Mouse (Mus musculus) thymus, postnatal 0 days (tissue): ENCODE results near the gene Erc2. TPM values are rescaled to one million over a fixed set of nuclear protein-coding genes. Genes with fewer than 3 reads are reported as not detected.

Experiments
- DNase-seq: peaks from one replicate; pipeline ENCODE4 v3.0.0-alpha.2; 2015; ENCODE audit warnings: low spot score
- polyA plus RNA-seq: library from polyadenylated mRNA; unstranded; fragments of >200 nt; fragmentation: Nextera tagmentation; extraction: Ambion mirVana; gene quantifications from 2 replicates; pipeline ENCODE4 v1.2.1, GENCODE M21; 2015

The Erc2 gene
- polyA plus RNA-seq, 1 experiment from 2014 or later = 0.09 TPM

- DNase-seq = no peak
Observed at GRCm38 (mm10) chr14:28504101-28505050, 882.1 kb downstream of the Erc2 start, which contains the start of gene Wnt5a. Gene Wnt5a (plus strand): TSS chr14:28504750.

GRCm38 (mm10) chr14:28505051-28505585 is 882.9 kb downstream of the Erc2 start:
- DNase-seq = no peak

GRCm38 (mm10) chr14:28505586-28506375 is 883.6 kb downstream of the Erc2 start:
- no peak for DNase-seq

DNA sequence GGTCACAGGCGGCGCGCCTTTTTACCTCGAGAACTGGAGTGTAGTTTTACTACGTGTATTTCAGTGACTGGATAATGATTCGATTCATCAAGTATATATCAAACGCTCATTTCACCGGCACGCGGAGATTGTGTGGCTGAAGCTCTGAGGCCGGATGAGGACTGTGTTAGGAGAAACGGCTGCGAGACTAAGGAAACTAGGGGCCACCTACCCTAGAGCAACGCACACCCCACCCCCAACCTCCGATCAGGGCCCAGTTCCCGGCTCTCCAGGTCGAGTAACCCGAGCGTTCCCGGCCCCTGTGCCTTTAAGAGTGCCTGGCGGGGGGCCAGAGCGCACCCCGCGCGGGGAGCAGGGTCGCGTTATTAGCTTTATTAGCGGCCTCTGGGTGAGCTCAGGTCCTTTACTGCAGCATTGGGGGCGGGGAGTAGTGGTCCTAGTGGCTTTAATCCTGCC is 884.2 kb downstream of the Erc2 start:
- DNase-seq = no peak

GRCm38 (mm10) chr14:28507011-28507410 is 884.8 kb downstream of the Erc2 start:
- DNase-seq = no peak

DNA sequence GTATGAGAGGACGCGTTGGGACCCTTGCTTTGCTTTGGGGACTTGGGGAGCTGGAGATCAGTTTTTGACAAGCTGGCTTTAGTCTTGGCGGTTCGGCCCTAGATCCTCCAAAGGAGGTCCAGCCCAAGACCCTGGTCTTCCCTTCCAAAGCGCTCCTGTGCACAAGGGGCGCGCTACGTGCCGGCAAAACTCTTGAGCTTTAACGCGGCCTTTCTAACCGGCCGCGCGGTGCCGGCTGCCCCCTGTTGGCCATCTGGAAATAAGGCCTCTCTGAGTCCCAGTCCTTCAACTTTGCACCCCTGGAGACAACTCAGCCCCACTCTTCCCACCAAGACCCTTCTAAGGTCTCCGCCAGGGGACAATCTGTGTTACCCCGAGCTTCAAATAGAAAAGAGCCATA is 885.2 kb downstream of the Erc2 start:
- no peak for DNase-seq

GRCm38 (mm10) chr14:28508288-28509258 is 886.3 kb downstream of the Erc2 start:
- DNase-seq = no peak

DNA sequence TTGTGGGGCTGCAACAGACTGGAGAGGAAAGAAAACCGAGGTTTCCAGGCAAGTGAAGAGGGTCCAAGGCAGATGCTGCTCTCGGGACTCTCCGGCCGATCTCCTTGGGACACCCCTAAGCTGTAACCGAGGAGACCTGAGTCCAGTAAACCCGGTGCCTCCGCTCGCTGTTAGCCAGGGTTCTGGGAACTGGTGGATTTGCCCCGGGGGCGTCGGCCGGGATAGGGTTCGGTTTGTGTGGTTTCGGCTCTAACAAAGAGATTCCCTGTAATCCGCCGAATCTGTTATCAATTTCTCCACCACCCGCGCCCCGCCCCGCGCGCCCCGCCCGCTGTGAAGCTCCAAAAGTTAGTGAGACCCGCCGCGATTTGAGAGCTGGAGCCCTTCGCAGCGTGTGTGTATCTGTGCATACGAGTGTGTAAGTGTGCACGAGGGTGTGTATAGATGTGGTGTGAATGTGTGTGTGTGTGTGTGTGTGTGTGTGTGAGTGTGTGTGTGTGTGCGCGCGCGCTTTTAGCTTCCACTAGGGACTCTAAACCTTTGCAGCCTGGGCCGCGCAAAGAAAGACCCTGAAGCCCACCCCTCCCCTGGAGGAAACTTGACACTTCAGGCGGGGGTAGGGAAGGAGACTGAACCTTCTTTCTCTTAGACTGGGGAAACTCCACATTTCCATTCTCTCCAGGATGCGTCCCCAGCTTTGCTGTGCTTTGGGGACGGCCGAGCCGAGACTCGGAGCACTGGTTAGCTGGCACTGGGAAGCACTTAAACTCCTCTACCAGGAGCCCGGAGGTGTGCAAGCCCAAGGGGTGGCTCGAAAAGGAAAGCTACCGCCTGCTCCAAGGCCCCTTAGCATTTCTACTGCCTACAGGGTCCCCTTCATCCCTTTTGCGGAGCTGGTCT is 887.5 kb downstream of the Erc2 start:
- no peak for DNase-seq

DNA sequence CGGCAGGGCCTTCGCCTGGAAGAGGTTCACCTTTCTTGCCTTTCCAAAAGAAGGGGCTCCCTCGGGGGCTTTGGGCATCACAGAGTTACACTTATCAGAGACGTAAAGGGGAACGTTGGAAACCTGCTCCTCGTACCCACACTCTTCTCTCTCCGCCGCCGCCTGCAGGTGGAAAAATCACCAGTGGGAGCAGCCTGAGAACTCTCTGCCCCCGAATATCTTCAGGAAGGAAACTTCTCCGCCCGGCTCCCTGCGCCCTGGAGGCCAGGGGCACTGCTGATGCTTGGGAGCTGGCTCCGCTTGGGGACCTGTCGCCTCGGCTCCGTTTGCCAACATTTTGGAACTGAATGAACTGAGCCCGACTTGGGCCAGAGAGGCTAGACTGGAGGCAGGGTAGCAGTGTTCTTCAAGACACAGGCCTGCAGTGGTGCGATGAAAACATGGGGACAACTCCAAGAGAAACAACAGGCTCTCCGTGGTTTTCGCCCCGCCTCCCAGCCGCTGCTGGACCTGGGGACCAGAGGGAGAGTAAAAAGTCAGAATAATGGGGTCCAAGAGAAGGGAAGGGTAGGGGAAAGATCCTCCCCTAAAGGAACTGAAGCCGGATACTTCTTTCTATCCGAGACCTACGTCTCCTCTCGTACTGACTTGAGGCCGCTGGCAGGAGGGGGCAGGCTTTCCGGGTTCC is 888.3 kb downstream of the Erc2 start:
- DNase-seq = no peak

DNA sequence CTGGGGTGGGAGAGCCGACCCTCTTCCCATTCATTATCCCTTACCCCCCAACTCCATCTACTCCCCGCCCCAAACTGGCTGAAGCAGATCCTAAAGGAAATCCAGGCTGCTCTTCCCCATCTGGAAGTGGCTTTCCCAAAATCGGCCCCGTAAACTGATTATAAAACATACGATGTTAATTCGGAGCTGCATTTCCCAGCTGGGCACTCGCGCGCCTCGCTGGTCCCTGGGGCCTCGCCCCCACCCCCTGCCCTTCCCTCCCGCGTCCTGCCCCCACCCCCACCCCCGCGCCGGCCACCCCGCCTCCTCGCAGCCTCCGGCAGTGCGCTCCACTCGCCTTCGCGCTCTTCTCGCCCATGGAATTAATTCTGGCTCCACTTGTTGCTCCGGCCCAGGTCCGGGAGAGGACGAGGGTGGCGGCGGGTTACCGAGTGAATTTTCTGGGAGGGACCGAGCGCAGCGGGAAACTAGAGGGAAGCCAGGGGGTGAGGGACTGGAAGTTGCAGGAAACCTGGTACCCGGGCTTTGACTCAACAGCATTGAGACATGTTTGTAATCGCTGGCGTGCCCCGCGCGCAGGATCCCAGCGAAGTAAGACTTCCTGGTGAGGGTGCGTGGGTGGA is 888.9 kb downstream of the Erc2 start:
- no peak for DNase-seq

DNA sequence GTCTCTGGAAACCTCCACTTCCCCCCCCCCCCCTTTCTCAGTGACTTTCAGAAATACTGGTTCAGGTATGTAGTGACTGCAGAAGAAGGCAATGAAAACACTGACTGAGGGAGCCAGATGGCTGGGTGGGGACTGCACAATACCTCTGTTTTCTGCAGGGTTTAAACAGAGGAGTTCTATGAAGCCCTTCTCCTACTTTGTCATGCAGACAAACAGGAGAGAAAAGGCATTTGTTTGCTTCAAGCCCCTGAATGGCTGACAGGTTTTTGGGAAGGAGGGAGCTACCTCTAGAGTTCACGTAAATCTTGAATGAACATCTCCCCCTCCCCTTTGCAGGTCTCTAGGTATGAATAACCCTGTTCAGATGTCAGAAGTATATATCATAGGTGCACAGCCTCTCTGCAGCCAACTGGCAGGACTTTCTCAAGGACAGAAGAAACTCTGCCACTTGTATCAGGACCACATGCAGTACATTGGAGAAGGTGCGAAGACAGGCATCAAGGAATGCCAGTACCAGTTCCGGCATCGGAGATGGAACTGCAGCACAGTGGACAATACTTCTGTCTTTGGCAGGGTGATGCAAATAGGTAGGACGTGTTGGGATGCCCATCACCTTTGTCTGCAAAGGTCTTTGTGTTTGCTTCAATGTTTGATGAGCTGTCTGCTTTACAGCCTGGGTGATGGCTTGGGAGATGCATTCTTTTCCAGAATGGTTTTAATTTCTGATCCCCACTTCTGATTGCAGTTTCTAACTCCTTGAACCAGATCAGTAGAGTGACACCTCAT is 890.8 kb downstream of the Erc2 start:
- no peak for DNase-seq

DNA sequence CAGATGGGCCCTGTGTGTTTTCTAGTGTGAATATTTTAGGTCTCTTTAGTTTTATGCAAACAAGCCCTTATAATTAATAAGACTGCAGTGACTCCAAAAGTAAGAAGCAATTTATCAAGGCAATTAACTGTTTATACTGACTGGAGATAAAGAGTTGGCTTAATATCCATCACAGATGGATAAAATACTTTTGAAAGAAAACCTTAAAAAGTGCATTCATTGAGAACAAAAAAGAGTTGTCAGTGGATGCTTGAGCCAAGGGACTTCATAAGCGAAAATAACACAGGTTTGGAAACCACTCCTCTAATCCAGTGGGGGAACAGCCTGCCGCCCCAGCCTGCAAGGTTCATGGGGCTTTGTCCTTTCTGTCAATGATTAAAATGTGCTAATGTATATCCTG is 891.9 kb downstream of the Erc2 start:
- DNase-seq = no peak

- no peak for DNase-seq
Observed at GRCm38 (mm10) chr14:28515331-28515730, 893.1 kb downstream of the Erc2 start.

- no peak for DNase-seq
Observed at GRCm38 (mm10) chr14:28517631-28518560, 895.7 kb downstream of the Erc2 start.

- DNase-seq = no peak
Observed at GRCm38 (mm10) chr14:28521106-28521505, 898.9 kb downstream of the Erc2 start.

DNA sequence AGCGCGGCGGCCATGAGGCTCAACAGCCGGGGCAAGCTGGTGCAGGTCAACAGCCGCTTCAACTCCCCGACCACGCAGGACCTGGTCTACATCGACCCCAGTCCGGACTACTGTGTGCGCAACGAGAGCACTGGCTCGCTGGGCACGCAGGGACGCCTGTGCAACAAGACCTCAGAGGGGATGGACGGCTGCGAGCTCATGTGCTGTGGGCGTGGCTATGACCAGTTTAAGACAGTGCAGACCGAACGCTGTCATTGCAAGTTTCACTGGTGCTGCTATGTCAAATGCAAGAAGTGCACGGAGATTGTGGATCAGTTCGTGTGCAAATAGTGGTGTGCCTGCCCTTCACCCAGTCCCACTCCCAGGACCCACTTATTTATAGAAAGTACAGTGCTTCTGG is 900.4 kb downstream of the Erc2 start:
- no peak for DNase-seq

DNA sequence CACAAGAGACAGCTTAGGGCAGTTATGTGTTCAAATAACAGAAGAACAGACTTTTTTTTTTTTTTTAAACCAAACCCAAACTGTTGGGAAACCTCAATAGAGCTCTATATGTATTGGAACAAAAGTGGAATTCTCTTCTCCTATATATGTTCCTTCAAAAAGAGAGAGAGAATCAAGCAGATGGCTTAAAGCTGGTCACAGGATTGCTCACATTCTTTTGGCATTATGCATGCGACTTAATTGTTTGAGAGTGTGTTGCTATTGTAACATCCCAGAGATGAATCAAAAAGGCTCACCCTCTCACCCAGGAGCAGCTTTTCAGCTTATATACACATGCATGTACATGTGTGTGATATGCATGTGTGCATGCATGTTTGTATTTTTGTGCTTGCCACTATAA is 903.3 kb downstream of the Erc2 start:
- no peak for DNase-seq
